ENCODE assay signal across 18 mouse cellular contexts in genomic region chr8:127512001-127512573, GRCm38 (mm10).
DNase-seq lines count a peak whose midpoint lies in the region; ATAC-seq and TF ChIP-seq lines count a peak whose summit lies in the region.
"Had no signal": no experiment of that assay in that cellular context is flagged by ENCODE, and none has a peak within 500 bp of the region (broad histone marks: within the 10 kb centered on the region; RNA-seq: fewer than 3 reads in every experiment).

No protein-coding gene starts in this region.

- H3K9me3 ChIP-seq in hindbrain, embryonic 12.5 days (replicated peaks): no peaks in the 10 kb centered on the region
- no peaks in the 10 kb centered on the region for H3K9me3 ChIP-seq in hindbrain, postnatal 0 days (ENCODE audit: low read length)
- H3K9me3 ChIP-seq: heart, embryonic 15.5 days; hindbrain, embryonic 10.5 days; limb, embryonic 13.5 days; liver, embryonic 15.5 days had no signal

- 29% methylated on average over 1 of the region's 1 CpGs for WGBS in hindbrain, embryonic 12.5 days
- WGBS in hindbrain, postnatal 0 days: 55% methylated on average over 1 of the region's 1 CpGs
- WGBS in kidney, adult 2 months: 41% methylated on average over 1 of the region's 1 CpGs
- 84% methylated on average over 1 of the region's 1 CpGs for WGBS in cerebellum, adult 2 months

- ATAC-seq in hindbrain, embryonic 12.5 days (ENCODE audit: low FRiP score): no peak
- ATAC-seq in hindbrain, postnatal 0 days: no peak
- no peak for ATAC-seq in Patski
- ATAC-seq: forebrain, embryonic 14.5 days; inflammation-experienced regulatory T-cells, adult 6 months had no signal

- no peak overlapping the region for H3K4me3 ChIP-seq in hindbrain, embryonic 12.5 days
- no peak overlapping the region for H3K4me3 ChIP-seq in hindbrain, postnatal 0 days (ENCODE audit: low read length)
- H3K4me3 ChIP-seq in kidney, adult 2 months (ENCODE audit: insufficient read depth, low read depth, low read length): no peak overlapping the region
- H3K4me3 ChIP-seq in cerebellum, adult 2 months (replicated peaks; ENCODE audit: insufficient read depth, low read depth, low read length): no peak overlapping the region
- H3K4me3 ChIP-seq: heart, embryonic 15.5 days; hindbrain, embryonic 10.5 days; limb, embryonic 13.5 days; liver, embryonic 15.5 days had no signal

- CTCF ChIA-PET in Patski (lab: Charles Lee): interaction anchor here (0.9 to 1.5 kb wide), 3 partner anchors 15 to 167 kb away, joined by 3 read pairs; no protein-coding TSS in a partner anchor

- no peak for TF ChIP-seq POLR2A in kidney, adult 2 months (IDR thresholded peaks at IDR 0.05; ENCODE audit: low read depth, low read length)
- no peak for TF ChIP-seq POLR2A in cerebellum, adult 2 months (IDR thresholded peaks at IDR 0.05; ENCODE audit: borderline replicate concordance, insufficient read depth, low read length)

- POLR2A ChIA-PET in Patski (lab: Charles Lee): interaction anchor here (0.6 kb wide), 1 partner anchor 229 kb away, joined by 3 read pairs; no protein-coding TSS in a partner anchor

- peaks cover 13% of the 10 kb centered on the region for H3K4me1 ChIP-seq in hindbrain, embryonic 12.5 days
- no peaks in the 10 kb centered on the region for H3K4me1 ChIP-seq in hindbrain, postnatal 0 days (ENCODE audit: insufficient read depth, low read length)
- H3K4me1 ChIP-seq in kidney, adult 2 months (ENCODE audit: control insufficient read depth, insufficient read depth, low read length): peaks cover 12% of the 10 kb centered on the region
- no peaks in the 10 kb centered on the region for H3K4me1 ChIP-seq in cerebellum, adult 2 months (ENCODE audit: control insufficient read depth, insufficient read depth, low read length)

- in situ Hi-C loops in Patski (cut with MboI; ENCODE audit: low pct_unique_long_range_greater_than_20kb): no loop called here

- no peak for TF ChIP-seq CTCF in hindbrain, postnatal 0 days (IDR thresholded peaks at IDR 0.05; ENCODE audit: low read depth)
- TF ChIP-seq CTCF in Patski (IDR thresholded peaks at IDR 0.05): peak; percentile 15
- no peak; the same call in 1 of the 2 replicates for TF ChIP-seq CTCF in kidney, adult 2 months (conservative IDR thresholded peaks at IDR 0.05; ENCODE audit: insufficient read depth, insufficient read length, low read depth, low read length)
- no peak for TF ChIP-seq CTCF in cerebellum, adult 2 months (IDR thresholded peaks at IDR 0.05; ENCODE audit: borderline replicate concordance, insufficient read depth, low read depth, low read length)

- H3K9ac ChIP-seq in hindbrain, embryonic 12.5 days: no peak overlapping the region
- no peak overlapping the region for H3K9ac ChIP-seq in hindbrain, postnatal 0 days (replicated peaks; ENCODE audit: low read length)
- H3K9ac ChIP-seq: heart, embryonic 15.5 days; limb, embryonic 13.5 days; liver, embryonic 15.5 days had no signal

- no peak for DNase-seq in hindbrain, postnatal 0 days (ENCODE audit: low spot score)
- DNase-seq in Patski (ENCODE audit: low read depth, low spot score): no peak
- peak; percentile 61 for DNase-seq in kidney, adult 2 months
- DNase-seq in kidney, postnatal 25 days: peak; percentile 13 to 56
- DNase-seq in frontal cortex, postnatal 14 days (ENCODE audit: low spot score in 2 of 2): no peak
- DNase-seq in cerebellum, adult 2 months: no peak
- DNase-seq: cerebellum, postnatal 25 days; heart, adult 18-20 months; lung, postnatal 14 days; retina, postnatal 1 day; thymus, postnatal 4 days had no signal

- no peaks in the 10 kb centered on the region for H3K27me3 ChIP-seq in hindbrain, embryonic 12.5 days
- no peaks in the 10 kb centered on the region for H3K27me3 ChIP-seq in hindbrain, postnatal 0 days (ENCODE audit: insufficient read depth, low read length)
- H3K27me3 ChIP-seq in Patski: no peaks in the 10 kb centered on the region
- H3K27me3 ChIP-seq in kidney, adult 2 months (replicated peaks; ENCODE audit: control insufficient read depth, insufficient read depth, low read length): no peaks in the 10 kb centered on the region
- H3K27me3 ChIP-seq in cerebellum, adult 2 months (ENCODE audit: control insufficient read depth, insufficient read depth, low read length): no peaks in the 10 kb centered on the region
- H3K27me3 ChIP-seq: heart, embryonic 15.5 days; limb, embryonic 13.5 days; liver, embryonic 15.5 days had no signal

- H3K36me3 ChIP-seq in hindbrain, embryonic 12.5 days: no peaks in the 10 kb centered on the region
- no peaks in the 10 kb centered on the region for H3K36me3 ChIP-seq in hindbrain, postnatal 0 days (ENCODE audit: insufficient read depth, low read length)
- no peaks in the 10 kb centered on the region for H3K36me3 ChIP-seq in kidney, adult 2 months (ENCODE audit: control insufficient read depth, insufficient read depth, low read length)
- H3K36me3 ChIP-seq: heart, embryonic 15.5 days; hindbrain, embryonic 10.5 days; limb, embryonic 13.5 days; liver, embryonic 15.5 days had no signal

- H3K27ac ChIP-seq in hindbrain, embryonic 12.5 days: 0 out of 2 replicates have a peak overlapping the region, but pooled peaks have one; percentile 18
- H3K27ac ChIP-seq in hindbrain, postnatal 0 days: no peak overlapping the region
- peak overlapping the region; percentile 86 for H3K27ac ChIP-seq in kidney, adult 2 months (ENCODE audit: insufficient read depth, low read depth, low read length)
- no peak overlapping the region for H3K27ac ChIP-seq in cerebellum, adult 2 months (ENCODE audit: insufficient read depth, low read length)
- H3K27ac ChIP-seq: heart, embryonic 15.5 days; limb, embryonic 13.5 days; liver, embryonic 15.5 days had no signal

- no peak overlapping the region for H3K4me2 ChIP-seq in hindbrain, embryonic 12.5 days (replicated peaks)
- H3K4me2 ChIP-seq in hindbrain, postnatal 0 days (ENCODE audit: low read depth, low read length): no peak overlapping the region
- H3K4me2 ChIP-seq: heart, embryonic 15.5 days; limb, embryonic 13.5 days; liver, embryonic 15.5 days had no signal

Comparison
In these comparisons a context has a peak if more than half of its experiments do, and no peak if none do; other contexts are left out.
1. H3K27ac ChIP-seq: peak in hindbrain, embryonic 12.5 days (single experiment) and kidney, adult 2 months (single experiment); none in hindbrain, postnatal 0 days (single experiment) and cerebellum, adult 2 months (single experiment).
2. DNase-seq: peak in kidney, adult 2 months (single experiment) and kidney, postnatal 25 days (2 of 2); none in hindbrain, postnatal 0 days (single experiment), Patski (single experiment), frontal cortex, postnatal 14 days (0 of 2) and cerebellum, adult 2 months (0 of 2).